Mouse (Mus musculus): ENCODE results near the gene 4930595D18Rik.
A peak's percentile ranks its signal among the peaks of the same experiment; 100 is the strongest.

Gene 4930595D18Rik

GRCm38 (mm10) chr12:111184476-111184875 is at the start of gene 4930595D18Rik:
Gene 4930595D18Rik (minus strand): TSS chr12:111184491.
- no peak for DNase-seq (ENCODE audit: low spot score)

GRCm38 (mm10) chr12:111233798-111234197 is 49.5 kb upstream of the 4930595D18Rik start:
- DNase-seq (ENCODE audit: low spot score), result no peak

GRCm38 (mm10) chr12:111230793-111231192 is 46.5 kb upstream of the 4930595D18Rik start:
- no peak for DNase-seq (ENCODE audit: low spot score)

GRCm38 (mm10) chr12:111228488-111228887 is 44.2 kb upstream of the 4930595D18Rik start:
- no peak for DNase-seq (ENCODE audit: low spot score)

- no peak for DNase-seq (ENCODE audit: low spot score)
These were observed 43.1 kb upstream of the 4930595D18Rik start for GRCm38 (mm10) chr12:111227410-111227809.

GRCm38 (mm10) chr12:111225197-111225780 is 41.0 kb upstream of the 4930595D18Rik start:
- no peak for DNase-seq (ENCODE audit: low spot score)

GRCm38 (mm10) chr12:111218867-111219266 is 34.6 kb upstream of the 4930595D18Rik start:
- no peak for DNase-seq (ENCODE audit: low spot score)

GRCm38 (mm10) chr12:111211729-111212128 is 27.4 kb upstream of the 4930595D18Rik start:
- no peak for DNase-seq (ENCODE audit: low spot score)

GRCm38 (mm10) chr12:111207641-111208040 is 23.4 kb upstream of the 4930595D18Rik start:
- DNase-seq (ENCODE audit: low spot score), result no peak

GRCm38 (mm10) chr12:111203945-111204344 is 19.7 kb upstream of the 4930595D18Rik start:
- no peak for DNase-seq (ENCODE audit: low spot score)

- peak; percentile 23 for DNase-seq (ENCODE audit: low spot score)
These were observed 18.8 kb upstream of the 4930595D18Rik start for GRCm38 (mm10) chr12:111203076-111203475.

- no peak for DNase-seq (ENCODE audit: low spot score)
These were observed 12.3 kb upstream of the 4930595D18Rik start for GRCm38 (mm10) chr12:111196548-111196947.

GRCm38 (mm10) chr12:111193331-111193730 is 9.0 kb upstream of the 4930595D18Rik start:
- DNase-seq (ENCODE audit: low spot score), result no peak

- no peak for DNase-seq (ENCODE audit: low spot score)
These were observed 8.5 kb upstream of the 4930595D18Rik start for GRCm38 (mm10) chr12:111192777-111193176.

GRCm38 (mm10) chr12:111190891-111191290 is 6.6 kb upstream of the 4930595D18Rik start:
- DNase-seq (ENCODE audit: low spot score), result peak; percentile 27

- DNase-seq (ENCODE audit: low spot score), result no peak
These were observed 6.1 kb upstream of the 4930595D18Rik start for GRCm38 (mm10) chr12:111190355-111190754.

GRCm38 (mm10) chr12:111188295-111188694 is 4.0 kb upstream of the 4930595D18Rik start:
- DNase-seq (ENCODE audit: low spot score), result no peak

- DNase-seq (ENCODE audit: low spot score), result no peak
These were observed 2.7 kb upstream of the 4930595D18Rik start for GRCm38 (mm10) chr12:111186986-111187385.

- no peak for DNase-seq (ENCODE audit: low spot score)
These were observed 1.9 kb downstream of the 4930595D18Rik start for GRCm38 (mm10) chr12:111182378-111182777.

- DNase-seq (ENCODE audit: low spot score), result no peak
These were observed 2.4 kb downstream of the 4930595D18Rik start for GRCm38 (mm10) chr12:111181848-111182247.

GRCm38 (mm10) chr12:111178772-111179171 is 5.5 kb downstream of the 4930595D18Rik start:
- no peak for DNase-seq (ENCODE audit: low spot score)

GRCm38 (mm10) chr12:111168891-111169290 is 15.4 kb downstream of the 4930595D18Rik start:
- DNase-seq (ENCODE audit: low spot score), result no peak

- peak; percentile 37 for DNase-seq (ENCODE audit: low spot score)
These were observed 17.5 kb downstream of the 4930595D18Rik start for GRCm38 (mm10) chr12:111166681-111167289.

Measured in embryo, embryonic 10 days (tissue).